In genomic region chr14:53901103-53901502, GRCm38 (mm10) we compare ENCODE assay signal across 16 mouse cellular contexts.
DNase-seq lines count a peak whose midpoint lies in the region; ATAC-seq and TF ChIP-seq lines count a peak whose summit lies in the region.
"Had no signal": no experiment of that assay in that cellular context is flagged by ENCODE, and none has a peak within 500 bp of the region (broad histone marks: within the 10 kb centered on the region; RNA-seq: fewer than 3 reads in every experiment).

No protein-coding gene starts in this region.

- intact Hi-C loops in gastrocnemius, postnatal 36 days (cut with DNase I), result no loop called here

- TF ChIP-seq POLR2A in brain, embryonic 14.5 days (IDR thresholded peaks at IDR 0.05; ENCODE audit: borderline replicate concordance, extremely low read depth, insufficient read depth, insufficient read length, poor library complexity, severe bottlenecking), result no peak

- no peak overlapping the region for H3K9ac ChIP-seq in embryonic facial prominence, embryonic 14.5 days (ENCODE audit: low read depth, low read length)
- H3K9ac ChIP-seq in kidney, postnatal 0 days (ENCODE audit: low read depth, low read length), result no peak overlapping the region
- H3K9ac ChIP-seq in lung, embryonic 14.5 days, result no peak overlapping the region
- no peak overlapping the region for H3K9ac ChIP-seq in lung, postnatal 0 days (replicated peaks; ENCODE audit: low read depth)
- H3K9ac ChIP-seq: neural tube, embryonic 13.5 days had no signal

- no peaks in the 10 kb centered on the region for H3K9me3 ChIP-seq in embryonic facial prominence, embryonic 14.5 days (ENCODE audit: control insufficient read depth, low read length)
- 0 out of 2 replicates have a peak, but pooled peaks cover 2% of the 10 kb centered on the region for H3K9me3 ChIP-seq in embryonic facial prominence, embryonic 10.5 days
- H3K9me3 ChIP-seq in kidney, postnatal 0 days (replicated peaks; ENCODE audit: low read length), result no peaks in the 10 kb centered on the region
- no peaks in the 10 kb centered on the region for H3K9me3 ChIP-seq in lung, embryonic 14.5 days (ENCODE audit: low read depth, low read length)
- H3K9me3 ChIP-seq in lung, postnatal 0 days (ENCODE audit: low read length), result no peaks in the 10 kb centered on the region
- H3K9me3 ChIP-seq: neural tube, embryonic 13.5 days had no signal

- H3K36me3 ChIP-seq in embryonic facial prominence, embryonic 14.5 days (ENCODE audit: control insufficient read depth, insufficient read depth, low read length), result no peaks in the 10 kb centered on the region
- no peaks in the 10 kb centered on the region for H3K36me3 ChIP-seq in embryonic facial prominence, embryonic 10.5 days (replicated peaks)
- no peaks in the 10 kb centered on the region for H3K36me3 ChIP-seq in kidney, postnatal 0 days (ENCODE audit: insufficient read depth, low read length)
- H3K36me3 ChIP-seq in lung, embryonic 14.5 days (ENCODE audit: insufficient read depth), result no peaks in the 10 kb centered on the region
- H3K36me3 ChIP-seq in lung, postnatal 0 days (ENCODE audit: insufficient read depth, low read length), result no peaks in the 10 kb centered on the region
- H3K36me3 ChIP-seq: neural tube, embryonic 13.5 days had no signal

- no peak for TF ChIP-seq EP300 in lung, postnatal 0 days (IDR thresholded peaks at IDR 0.05)

- TF ChIP-seq CTCF in kidney, postnatal 0 days (IDR thresholded peaks at IDR 0.05; ENCODE audit: low read depth), result peak; percentile 40; the same call in 1 of the 2 replicates
- TF ChIP-seq CTCF in lung, embryonic 14.5 days (IDR thresholded peaks at IDR 0.05; ENCODE audit: low read depth), result peak; percentile 31; the same call in 1 of the 2 replicates
- no peak for TF ChIP-seq CTCF in lung, postnatal 0 days (IDR thresholded peaks at IDR 0.05)
- TF ChIP-seq CTCF in brain, embryonic 14.5 days (IDR thresholded peaks at IDR 0.05; ENCODE audit: borderline replicate concordance, extremely low read depth, insufficient read depth, insufficient read length), result no peak

- H3K4me3 ChIP-seq in embryonic facial prominence, embryonic 14.5 days (ENCODE audit: low read depth, low read length), result no peak overlapping the region
- H3K4me3 ChIP-seq in embryonic facial prominence, embryonic 10.5 days, result no peak overlapping the region
- H3K4me3 ChIP-seq in kidney, postnatal 0 days (replicated peaks; ENCODE audit: low read depth, low read length), result no peak overlapping the region
- no peak overlapping the region for H3K4me3 ChIP-seq in lung, embryonic 14.5 days (ENCODE audit: low read depth, low read length)
- no peak overlapping the region for H3K4me3 ChIP-seq in lung, postnatal 0 days (ENCODE audit: low read depth, low read length)
- H3K4me3 ChIP-seq: neural tube, embryonic 13.5 days had no signal

- peak; percentile 8 for DNase-seq in embryonic facial prominence, embryonic 14.5 days (ENCODE audit: low spot score)
- no peak for DNase-seq in embryonic facial prominence, embryonic 10.5 days (ENCODE audit: low spot score)
- DNase-seq in kidney, postnatal 0 days (ENCODE audit: low spot score), result peak; percentile 4
- no peak for DNase-seq in kidney, adult 11 months
- DNase-seq in lung, embryonic 14.5 days, result peak; percentile 39
- no peak for DNase-seq in lung, postnatal 0 days (ENCODE audit: low spot score)
- DNase-seq in brain, embryonic 14.5 days (ENCODE audit: low read depth), result peak; percentile 42
- no peak for DNase-seq in gastrocnemius, postnatal 36 days
- DNase-seq: adrenal gland, postnatal 25 days; cerebellum, postnatal 10 days; embryo, embryonic 11 days; kidney, adult 2 months; lung, adult 18-20 months had no signal

- no peak overlapping the region for H3K27ac ChIP-seq in embryonic facial prominence, embryonic 14.5 days (replicated peaks; ENCODE audit: low read depth, low read length)
- H3K27ac ChIP-seq in embryonic facial prominence, embryonic 10.5 days (replicated peaks), result no peak overlapping the region
- no peak overlapping the region for H3K27ac ChIP-seq in kidney, postnatal 0 days
- no peak overlapping the region for H3K27ac ChIP-seq in lung, embryonic 14.5 days (ENCODE audit: low read depth)
- no peak overlapping the region for H3K27ac ChIP-seq in lung, postnatal 0 days (ENCODE audit: low read length)
- H3K27ac ChIP-seq: macrophage; neural tube, embryonic 13.5 days had no signal

- H3K4me2 ChIP-seq in embryonic facial prominence, embryonic 14.5 days (ENCODE audit: low read depth, low read length), result no peak overlapping the region
- no peak overlapping the region for H3K4me2 ChIP-seq in kidney, postnatal 0 days (ENCODE audit: low read length)
- H3K4me2 ChIP-seq in lung, embryonic 14.5 days, result no peak overlapping the region
- no peak overlapping the region for H3K4me2 ChIP-seq in lung, postnatal 0 days (replicated peaks; ENCODE audit: low read depth, low read length)
- H3K4me2 ChIP-seq: neural tube, embryonic 13.5 days had no signal

- 77% methylated on average over 1 of the region's 1 CpGs for WGBS in embryonic facial prominence, embryonic 14.5 days
- WGBS in embryonic facial prominence, embryonic 10.5 days, result 97% methylated on average over 1 of the region's 1 CpGs
- 71% methylated on average over 1 of the region's 1 CpGs for WGBS in kidney, postnatal 0 days
- WGBS in lung, embryonic 14.5 days, result 64% methylated on average over 1 of the region's 1 CpGs
- WGBS in lung, postnatal 0 days, result 43% methylated on average over 1 of the region's 1 CpGs

- ATAC-seq in embryonic facial prominence, embryonic 14.5 days (ENCODE audit: low read depth), result no peak
- no peak for ATAC-seq in kidney, postnatal 0 days (replicated peaks; ENCODE audit: low FRiP score, low read depth)
- ATAC-seq in lung, embryonic 14.5 days (ENCODE audit: insufficient read depth), result no peak
- no peak for ATAC-seq in lung, postnatal 0 days
- ATAC-seq: activated CD4-positive, CD25-positive, alpha-beta regulatory T cell, adult 4 months had no signal

- no peaks in the 10 kb centered on the region for H3K4me1 ChIP-seq in embryonic facial prominence, embryonic 14.5 days (ENCODE audit: control insufficient read depth, insufficient read depth, low read length)
- no peaks in the 10 kb centered on the region for H3K4me1 ChIP-seq in embryonic facial prominence, embryonic 10.5 days
- no peaks in the 10 kb centered on the region for H3K4me1 ChIP-seq in kidney, postnatal 0 days (replicated peaks; ENCODE audit: insufficient read depth, low read length)
- H3K4me1 ChIP-seq in lung, embryonic 14.5 days (ENCODE audit: insufficient read depth), result no peaks in the 10 kb centered on the region
- no peaks in the 10 kb centered on the region for H3K4me1 ChIP-seq in lung, postnatal 0 days (ENCODE audit: insufficient read depth, low read depth, low read length)
- H3K4me1 ChIP-seq: neural tube, embryonic 13.5 days had no signal

- H3K27me3 ChIP-seq in embryonic facial prominence, embryonic 14.5 days (replicated peaks; ENCODE audit: control insufficient read depth, insufficient read depth, low read length), result no peaks in the 10 kb centered on the region
- no peaks in the 10 kb centered on the region for H3K27me3 ChIP-seq in embryonic facial prominence, embryonic 10.5 days (replicated peaks; ENCODE audit: low read depth, poor library complexity, severe bottlenecking)
- H3K27me3 ChIP-seq in kidney, postnatal 0 days (ENCODE audit: insufficient read depth, low read length), result no peaks in the 10 kb centered on the region
- no peaks in the 10 kb centered on the region for H3K27me3 ChIP-seq in lung, embryonic 14.5 days (ENCODE audit: insufficient read depth, low read length)
- H3K27me3 ChIP-seq in lung, postnatal 0 days (replicated peaks; ENCODE audit: insufficient read depth, low read length), result no peaks in the 10 kb centered on the region
- H3K27me3 ChIP-seq: neural tube, embryonic 13.5 days had no signal

Comparison
In these comparisons a context has a peak if more than half of its experiments do, and no peak if none do; other contexts are left out.
1. DNase-seq: peak in embryonic facial prominence, embryonic 14.5 days (single experiment), kidney, postnatal 0 days (single experiment), lung, embryonic 14.5 days (single experiment) and brain, embryonic 14.5 days (single experiment); none in embryonic facial prominence, embryonic 10.5 days (single experiment), kidney, adult 11 months (single experiment), lung, postnatal 0 days (single experiment) and gastrocnemius, postnatal 36 days (0 of 2).
2. CTCF ChIP-seq: peak in kidney, postnatal 0 days (single experiment) and lung, embryonic 14.5 days (single experiment); none in lung, postnatal 0 days (single experiment) and brain, embryonic 14.5 days (single experiment).